Mouse (Mus musculus) retina, adult 2 months (tissue): ENCODE measurements around the gene Wnt5b.

Experiments used
- DNase-seq: peaks from one replicate; pipeline ENCODE4 v3.0.0-alpha.2; 2012; ENCODE audit warnings: low read depth, low spot score

Gene Wnt5b

DNA sequence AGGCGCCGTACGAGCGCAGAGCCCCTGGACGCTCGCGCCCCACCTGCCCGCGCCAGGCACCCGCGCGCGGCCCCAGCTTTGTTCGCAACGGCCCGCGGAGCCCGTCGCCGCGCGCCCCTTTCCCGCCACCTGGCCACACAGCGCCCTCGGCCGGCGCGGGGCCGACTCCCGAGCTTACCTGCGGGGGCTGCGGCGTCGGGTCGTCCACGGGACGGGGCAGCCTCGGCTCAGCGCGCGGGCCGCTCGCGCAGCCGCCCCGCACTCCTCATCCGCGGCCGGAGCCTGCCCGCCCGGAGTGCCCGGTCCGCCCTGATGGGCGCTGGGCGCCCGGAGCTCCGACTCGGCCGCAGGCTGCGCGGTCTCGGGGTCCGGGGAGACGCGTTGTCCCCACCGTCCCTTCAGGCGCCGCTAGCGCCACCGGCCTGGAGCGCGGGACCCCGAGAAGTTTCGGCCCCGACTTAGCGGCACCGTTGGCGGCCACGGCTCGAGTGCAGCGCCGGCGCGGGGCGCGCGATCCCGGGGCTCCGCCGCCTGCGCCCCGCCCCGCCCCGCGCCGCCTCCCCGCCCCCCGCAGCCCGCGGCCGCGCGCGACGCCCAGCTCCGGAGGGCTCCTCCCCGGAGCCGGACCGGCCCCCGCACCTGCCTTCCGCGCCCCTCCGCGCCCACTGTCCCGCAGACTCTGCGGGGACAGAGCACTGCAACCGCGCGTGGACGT is at the start of gene Wnt5b:
Gene Wnt5b (minus strand): TSS at position 545 of the 715 bp plus-strand sequence.
- no peak for DNase-seq

DNA sequence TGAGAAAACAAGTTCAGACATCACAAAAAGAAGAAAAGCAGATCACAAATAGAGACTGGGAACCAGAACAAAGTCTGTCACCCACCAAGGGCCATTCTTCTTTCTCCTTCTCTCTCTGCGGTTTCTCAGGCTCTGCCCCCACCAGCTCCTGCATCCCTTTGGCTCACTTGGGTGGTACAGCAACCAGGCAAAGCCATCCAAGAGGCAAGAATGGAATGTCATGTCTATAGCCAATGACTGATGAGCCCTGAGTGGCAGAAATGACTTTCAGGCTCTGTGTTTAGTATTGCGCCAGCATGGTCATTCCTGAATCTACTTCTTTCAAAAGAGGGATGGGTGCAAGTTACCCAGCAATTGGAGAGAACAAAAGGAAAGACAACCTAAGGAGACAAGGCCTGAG is 46.7 kb upstream of the Wnt5b start:
- DNase-seq: no peak

DNA sequence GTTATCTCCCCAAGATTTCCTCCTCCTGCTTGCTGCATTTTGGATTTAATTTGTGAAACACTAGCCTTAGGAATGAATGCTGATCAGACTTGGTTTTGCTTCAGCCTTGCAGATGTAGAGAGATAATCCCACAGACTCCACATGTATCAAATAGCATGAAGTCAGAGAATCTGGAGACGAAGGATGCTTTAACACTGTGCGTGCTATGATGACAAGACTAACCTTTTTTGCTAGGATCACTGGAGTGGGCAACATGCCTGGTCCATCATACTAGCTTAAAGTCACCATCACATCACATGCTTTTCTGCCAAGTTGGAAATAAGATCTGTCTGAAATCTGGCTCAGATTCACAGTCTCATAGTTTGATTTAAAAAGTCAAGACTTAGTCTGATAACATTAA is 43.8 kb upstream of the Wnt5b start:
- no peak for DNase-seq

DNA sequence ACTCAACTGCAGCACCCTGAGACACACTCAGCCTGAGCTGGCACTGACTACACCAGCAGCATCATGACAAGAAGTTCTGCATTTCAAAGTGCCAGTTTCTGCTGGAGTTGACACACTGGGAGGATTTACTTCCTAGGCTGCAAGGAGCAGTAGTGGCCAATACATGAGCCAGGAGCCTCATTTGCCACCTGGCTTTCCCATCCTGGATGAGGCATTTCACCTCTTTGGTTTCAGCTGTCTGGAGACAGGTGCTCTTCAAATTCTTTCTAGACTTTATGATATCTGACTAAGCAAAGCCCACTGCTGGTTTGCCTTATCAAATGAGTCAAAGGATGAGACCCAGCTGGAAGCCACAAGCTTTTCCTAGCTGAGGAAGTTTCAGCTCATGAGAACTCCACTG is 43.3 kb upstream of the Wnt5b start:
- no peak for DNase-seq

DNA sequence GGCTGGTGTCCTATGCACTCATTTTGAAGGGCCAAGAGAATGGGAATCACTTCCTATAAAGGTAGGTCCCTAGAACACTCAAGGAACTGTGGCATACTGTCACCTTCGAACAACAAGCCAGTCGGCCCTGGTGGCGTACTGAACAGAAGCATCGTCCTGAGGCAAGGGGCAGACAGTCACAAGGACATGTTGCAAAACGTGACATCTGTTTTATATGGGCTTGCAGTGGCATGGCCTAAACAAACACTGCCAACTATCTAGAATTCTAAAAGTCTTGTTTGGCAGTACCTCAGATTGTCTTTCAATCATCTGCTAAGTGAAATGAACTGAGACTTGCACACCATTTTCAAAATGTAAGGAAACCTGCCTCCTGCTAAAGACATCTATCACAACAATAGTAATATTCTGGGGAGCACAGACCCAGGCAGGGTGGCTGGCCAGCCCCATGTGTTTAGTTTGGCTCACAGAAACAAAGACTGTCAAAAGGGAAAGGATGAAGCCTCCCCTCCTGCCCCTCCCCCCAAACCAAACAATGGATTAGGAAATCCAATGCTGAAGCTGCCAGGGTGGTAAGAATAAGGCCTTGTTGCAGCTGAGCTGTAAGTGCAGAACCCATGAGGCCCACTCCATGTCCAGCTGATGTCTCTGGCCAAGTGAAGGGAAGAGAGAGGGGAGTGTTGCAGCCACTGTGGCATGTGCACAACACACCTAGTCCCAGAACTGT is 41.7 kb upstream of the Wnt5b start:
- DNase-seq: no peak

DNA sequence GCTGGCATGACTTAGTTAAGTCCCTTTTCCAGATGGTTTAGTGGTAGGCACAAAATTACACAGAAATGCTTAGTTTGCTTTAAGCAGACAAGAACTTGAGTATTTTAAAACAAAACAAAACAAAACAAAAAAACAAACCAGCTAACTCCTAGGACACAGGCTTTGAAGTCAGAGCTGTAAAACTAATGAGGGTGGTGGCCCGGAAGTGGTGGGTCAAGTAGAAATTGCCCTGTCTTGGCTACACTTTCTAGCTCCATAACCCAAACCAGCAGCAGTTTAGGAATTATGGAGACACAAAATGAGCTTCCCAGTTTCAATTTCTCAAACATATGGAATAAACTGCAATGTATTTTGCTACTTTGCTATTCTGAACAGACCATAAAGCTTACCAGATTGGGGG is 39.9 kb upstream of the Wnt5b start:
- DNase-seq: no peak

DNA sequence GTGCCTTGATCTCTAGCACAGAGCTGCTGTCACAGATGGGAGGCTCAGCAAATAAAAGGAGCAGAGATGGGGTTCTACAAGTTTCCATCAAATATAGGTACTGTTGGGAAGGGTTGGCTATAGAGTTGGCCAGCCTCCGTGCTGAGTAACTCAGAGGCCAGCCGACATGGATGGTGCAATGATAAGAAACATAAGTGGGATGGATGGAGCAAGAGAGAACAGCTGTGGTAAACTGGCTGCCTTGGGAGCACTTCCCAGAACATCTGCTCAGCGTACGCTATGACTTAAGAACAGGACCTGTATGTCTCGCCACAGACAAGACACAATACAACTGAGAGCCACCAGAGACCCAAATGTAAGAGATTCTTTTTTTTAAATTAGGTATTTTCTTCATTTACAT is 39.0 kb upstream of the Wnt5b start:
- DNase-seq: no peak

DNA sequence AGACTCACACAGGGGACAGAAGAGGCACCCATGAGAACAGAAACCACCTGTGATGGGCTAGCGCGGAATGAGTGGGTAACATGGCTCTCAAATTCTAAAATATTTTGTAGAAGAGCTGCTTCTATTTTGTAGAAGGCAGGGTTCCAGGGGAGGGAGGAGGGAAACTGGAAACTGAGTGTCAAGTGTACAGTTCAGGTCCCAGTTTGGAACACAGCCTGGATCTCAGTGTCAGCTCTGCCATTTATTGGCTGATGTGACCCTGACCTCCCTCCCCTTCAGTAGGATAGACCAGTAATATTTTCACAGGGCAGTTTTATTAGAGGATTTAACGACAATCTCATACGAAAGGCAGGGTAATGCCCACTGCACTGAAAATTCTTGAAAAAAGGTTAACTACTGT is 32.6 kb upstream of the Wnt5b start:
- DNase-seq: no peak

DNA sequence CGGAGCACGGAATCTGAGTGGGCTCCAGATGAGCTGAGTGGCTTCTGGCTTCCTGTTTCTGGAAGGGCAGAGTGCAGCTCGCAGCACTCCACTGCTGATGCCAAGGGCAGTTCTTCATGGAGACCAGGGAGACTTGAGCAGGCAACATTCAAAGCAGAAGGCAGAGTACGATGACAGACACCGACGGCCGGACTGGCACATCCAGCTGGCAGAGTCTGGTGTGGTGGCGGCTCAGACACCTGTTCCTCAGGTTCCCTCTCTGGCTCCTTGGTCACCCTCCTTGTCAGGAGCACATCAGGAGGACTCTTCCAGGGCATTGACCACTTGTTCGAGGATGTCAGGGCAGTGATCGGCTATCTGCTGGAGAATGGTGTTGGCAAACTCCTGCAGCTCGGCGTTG is 31.2 kb upstream of the Wnt5b start:
- DNase-seq: no peak

DNA sequence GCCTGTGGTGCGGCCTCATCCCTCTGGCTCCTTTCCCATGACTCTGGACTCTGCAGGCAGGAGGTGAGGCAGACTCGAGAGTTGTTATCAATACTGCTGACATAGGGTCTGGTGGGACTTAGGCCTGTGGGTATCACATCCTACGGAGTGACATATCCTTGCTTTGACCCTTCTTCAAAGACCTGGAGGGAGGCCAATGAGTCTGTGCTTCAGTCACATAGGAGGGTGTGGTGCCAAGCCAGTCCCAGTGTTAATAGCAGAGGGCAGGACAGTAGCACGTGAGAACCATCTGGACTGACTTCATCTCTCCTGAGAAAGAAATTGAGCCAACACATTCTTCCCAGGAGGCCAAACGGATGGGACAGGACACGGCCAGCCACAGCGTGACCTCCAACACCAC is 28.1 kb upstream of the Wnt5b start:
- no peak for DNase-seq

DNA sequence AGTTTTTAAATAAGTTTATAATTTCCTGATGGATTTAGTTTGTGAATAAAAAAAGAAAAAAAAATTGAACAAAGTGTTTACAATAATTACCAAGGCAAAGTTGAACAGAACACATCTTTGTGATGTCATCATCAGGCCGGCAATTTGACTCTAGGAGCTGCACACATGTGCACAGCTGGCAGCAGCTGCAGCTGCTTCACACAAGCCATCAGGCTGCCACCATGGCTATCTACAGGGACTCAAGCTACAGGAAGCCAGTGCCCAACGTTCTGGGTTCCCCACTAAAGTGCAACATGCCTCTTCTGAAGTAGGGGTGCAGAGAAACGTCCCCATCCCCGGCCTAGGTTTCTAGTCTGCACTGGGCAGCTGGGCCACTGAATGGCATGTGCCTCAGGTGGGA is 26.6 kb upstream of the Wnt5b start:
- DNase-seq: no peak

DNA sequence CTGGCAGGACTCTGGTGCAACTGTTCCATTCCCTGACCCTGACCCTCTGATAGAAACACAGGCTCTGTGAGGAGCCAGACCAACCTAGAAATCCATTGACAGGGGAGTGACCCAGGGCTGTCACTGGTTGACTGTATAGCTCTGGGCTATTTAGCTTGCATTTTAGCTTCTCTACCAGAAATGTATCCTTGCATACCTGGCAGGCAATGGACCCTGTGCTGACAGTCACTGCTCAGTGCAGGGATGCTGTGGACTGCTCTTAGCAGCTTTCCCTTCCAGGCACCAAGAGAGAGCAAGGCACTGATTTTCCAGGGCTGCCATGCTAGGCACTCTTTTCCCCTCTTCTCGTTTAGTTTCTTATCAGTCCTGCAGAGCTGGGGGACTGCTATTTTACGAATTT is 24.2 kb upstream of the Wnt5b start:
- no peak for DNase-seq

DNA sequence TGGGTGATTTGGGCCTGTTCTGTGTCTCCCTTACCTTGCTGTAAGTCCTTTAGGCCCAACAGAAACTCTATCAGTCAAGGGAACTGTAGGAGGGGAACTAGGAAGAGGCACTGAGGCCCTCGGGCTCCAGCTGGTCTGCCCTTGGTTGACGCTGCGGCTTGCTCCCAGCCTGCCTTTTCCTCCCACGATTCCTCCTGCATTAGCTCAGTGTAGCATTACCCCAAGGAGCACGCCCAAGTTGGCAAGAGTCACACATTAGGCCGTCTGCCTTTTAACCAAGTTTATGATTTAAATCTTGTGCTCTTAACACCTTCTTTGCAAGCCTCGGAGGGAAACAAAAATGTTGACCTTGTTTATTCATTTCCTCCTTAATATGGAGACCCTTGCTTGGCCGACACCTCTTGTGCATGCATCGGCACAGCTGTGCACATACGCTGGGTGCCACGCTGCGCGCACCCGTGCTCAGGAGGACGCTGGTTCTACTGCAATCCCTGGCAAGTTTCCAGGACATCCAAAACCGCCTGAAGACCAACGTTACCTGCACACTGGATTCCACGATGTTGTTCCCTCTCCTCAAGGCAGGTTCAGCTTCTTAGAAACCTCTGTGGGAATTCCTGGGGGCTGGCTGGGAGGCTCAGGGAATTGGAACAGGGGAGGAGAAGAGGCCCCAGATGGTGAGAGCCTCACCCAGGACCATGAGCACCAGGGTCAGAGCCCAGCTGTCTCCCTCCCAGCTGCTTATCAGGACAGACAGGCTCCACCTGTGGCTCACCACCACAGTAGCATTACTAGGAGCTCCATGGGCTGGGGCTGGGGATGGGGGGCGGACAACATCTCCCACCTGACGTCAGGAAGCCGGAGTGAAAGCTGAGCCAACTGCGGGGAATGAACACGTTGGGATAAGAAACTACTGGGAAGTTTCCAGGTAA is 21.6 kb upstream of the Wnt5b start:
- no peak for DNase-seq

DNA sequence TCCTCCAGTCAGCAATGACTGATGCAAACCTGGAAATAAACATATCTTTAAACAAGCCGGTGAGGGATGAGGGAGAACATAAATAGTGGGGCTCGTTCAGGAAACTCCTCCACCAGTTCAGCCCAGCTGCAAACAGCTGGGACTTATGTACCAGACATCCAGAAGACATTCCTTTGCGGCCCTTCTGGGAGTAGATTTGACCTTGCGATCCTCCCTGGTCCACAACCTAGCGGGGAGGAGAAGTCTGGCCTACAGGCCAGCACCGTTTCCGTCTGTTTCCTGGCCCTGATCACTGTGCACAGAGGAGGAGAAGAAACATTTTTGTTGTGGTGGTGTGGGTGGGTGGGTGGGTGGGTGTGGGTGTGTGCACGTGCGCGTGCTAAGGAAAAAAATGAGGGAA is 18.4 kb upstream of the Wnt5b start:
- no peak for DNase-seq

DNA sequence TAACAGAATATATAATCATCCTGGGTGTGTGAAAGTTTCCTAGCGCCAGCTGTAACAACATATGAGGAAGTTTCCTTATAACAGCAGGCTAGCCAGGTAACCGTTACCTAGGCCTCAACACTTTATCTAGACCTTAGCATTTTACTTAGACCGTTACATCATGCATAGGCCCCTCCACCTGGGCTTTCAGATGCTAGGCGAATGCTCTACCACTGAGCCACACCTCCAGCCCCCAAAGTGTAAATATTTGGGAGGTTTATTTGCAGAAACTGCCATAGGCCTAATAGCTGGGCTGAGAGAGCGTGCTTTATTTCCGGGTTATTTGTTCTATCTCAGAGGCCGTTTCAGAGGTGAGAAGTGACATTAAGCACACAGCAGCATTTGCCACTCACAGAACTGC is 14.7 kb upstream of the Wnt5b start:
- DNase-seq: no peak

DNA sequence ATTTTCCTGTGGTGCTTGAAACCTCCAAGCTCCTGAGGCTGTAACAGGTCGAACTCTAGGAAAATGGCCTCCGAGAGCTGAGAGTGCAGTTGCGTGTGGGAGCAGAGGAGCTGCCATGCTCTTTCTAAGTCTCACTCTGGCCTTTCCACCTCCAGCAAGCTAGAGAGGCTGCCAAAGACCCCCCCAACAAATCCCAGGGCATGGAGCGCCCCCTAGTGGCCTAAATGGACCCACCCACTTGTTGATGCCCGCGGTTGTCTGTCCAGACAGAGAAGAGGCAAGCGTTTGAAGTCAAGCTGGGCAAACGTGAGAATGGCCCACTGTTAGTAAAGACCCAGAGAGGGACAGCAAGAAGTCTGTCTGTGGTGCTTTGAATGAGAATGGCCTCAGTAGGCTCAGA is 10.3 kb upstream of the Wnt5b start:
- DNase-seq: no peak

DNA sequence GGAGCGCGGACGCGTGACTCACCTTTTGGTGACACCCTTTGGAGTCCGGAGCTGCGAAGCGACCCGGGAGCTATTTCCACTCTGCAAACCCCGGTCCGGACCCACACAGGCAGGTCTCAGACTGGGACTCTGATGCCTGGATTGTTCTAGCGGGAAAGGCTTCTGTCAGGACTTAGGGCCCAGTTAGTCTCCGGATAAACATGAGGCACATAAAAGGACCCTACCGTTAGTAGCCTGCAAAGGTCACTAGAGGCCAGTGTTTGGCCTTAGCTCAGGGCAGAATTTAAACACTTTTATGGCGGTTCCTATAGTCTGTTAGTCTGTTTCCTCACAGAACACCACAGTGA is 344 bp upstream of the Wnt5b start:
- DNase-seq: no peak

DNA sequence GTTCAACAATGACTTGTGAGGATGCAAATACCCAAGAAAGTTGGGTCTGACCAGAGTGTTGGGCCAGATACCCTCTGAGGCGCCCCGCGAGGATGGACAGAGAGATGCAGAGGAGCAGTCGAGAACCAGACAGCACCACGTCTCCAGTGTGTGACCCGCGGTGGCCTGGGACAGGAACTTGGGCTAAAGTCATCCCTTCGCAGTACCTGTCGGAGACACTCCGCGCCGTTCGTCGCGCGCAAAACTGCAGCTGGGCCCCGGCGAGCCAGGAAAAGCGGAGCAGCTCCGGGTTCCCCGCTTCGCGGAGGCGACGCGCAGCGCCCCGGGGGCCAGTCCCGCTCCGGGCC is 718 bp downstream of the Wnt5b start:
- DNase-seq: no peak

DNA sequence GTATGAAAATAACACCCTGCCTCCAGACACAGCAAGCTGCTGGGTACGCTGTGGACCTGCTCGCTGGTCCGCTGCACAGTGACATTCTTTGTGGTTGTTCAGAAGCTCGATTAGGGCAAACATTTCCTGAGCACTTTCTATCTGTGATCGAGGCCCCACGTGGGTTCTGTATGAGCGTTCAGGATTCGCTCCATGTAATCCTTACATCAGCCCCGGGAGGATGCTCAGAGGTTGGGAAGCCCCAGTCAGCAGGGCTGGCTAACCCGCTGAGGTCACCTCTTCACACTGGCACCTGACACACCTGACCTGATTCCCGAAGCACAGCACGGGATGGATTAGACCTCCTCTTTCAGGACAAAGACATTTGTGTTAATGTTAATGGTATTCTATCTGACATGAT is 8.3 kb downstream of the Wnt5b start:
- DNase-seq: no peak

DNA sequence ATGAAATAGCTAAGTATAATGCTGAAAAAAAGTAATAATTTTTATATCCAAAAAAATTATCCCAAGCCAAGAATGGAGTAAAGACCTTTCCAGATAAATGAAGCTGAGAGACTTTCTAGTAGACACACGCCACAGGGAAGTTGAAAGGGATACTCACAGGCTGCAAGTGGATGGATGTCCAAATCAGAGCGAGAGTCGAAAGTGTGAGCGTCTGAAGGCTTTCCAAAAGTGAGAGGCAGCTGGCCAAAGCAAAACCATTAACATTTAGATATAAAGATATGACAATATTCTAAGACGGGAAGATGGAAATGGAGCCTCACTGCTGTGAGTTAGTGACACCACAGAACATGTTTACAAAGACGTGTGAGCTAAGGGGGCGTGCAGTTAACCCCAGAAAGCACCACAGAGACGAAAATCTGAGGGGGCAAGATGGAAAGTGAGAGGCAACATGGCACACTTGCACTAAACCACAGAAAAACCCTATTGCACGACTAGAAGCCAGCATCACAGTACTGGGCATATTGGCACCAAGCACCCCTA is 10.9 kb downstream of the Wnt5b start:
- no peak for DNase-seq

DNA sequence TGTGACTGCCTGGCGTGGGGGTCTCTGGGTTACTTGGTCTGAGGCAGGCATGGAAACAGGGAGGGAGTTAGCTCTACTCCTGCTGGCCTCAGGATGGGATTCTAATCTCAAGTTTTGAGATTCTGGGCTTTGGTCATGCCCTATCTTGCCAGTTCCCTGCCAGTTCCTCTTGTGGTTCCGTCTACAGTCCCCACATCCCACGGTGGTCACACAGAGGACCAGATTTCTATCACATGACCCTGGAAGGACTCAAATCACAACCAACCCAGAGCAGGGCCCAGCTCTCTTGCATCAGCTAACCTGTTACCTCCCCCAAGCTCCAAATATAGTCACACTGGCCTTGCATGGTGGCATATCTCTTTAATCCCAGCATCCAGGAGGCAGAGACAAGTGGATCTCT is 14.5 kb downstream of the Wnt5b start:
- DNase-seq: no peak

DNA sequence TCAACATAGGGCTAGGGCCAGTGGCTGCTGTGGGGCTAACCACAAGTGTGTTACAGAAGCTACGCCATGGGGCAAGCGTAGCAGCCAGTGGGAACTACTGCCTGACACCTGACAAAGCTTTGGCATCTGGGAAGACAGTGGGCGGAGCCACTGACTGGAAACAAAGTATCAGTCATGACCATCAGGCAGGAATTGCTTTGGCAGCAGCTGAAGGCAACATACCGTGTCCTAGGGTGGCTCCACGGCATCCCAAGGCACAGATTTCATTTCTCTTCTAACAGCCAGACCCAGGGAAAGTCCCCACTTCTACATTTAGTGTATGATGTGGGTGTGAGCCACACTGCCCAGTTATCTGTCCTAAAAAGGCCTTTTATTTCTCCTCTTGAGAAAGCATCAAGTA is 17.6 kb downstream of the Wnt5b start:
- no peak for DNase-seq
